Mouse (Mus musculus) lung, postnatal 0 days (tissue): ENCODE data around the gene Dnajc5.

Experiments used
- CTCF ChIP-seq: IDR thresholded peaks from 2 replicates; pipeline ENCODE4 v1.5.1; 2016; ENCODE audit warnings: antibody characterized with exemption, mild to moderate bottlenecking
- EP300 ChIP-seq: IDR thresholded peaks from 2 replicates; pipeline ENCODE4 v1.6.1; 2016; ENCODE audit warnings: antibody characterized with exemption, mild to moderate bottlenecking, control low read depth

GRCm38 (mm10) chr2:181519201-181519600 is 1.1 kb upstream of the Dnajc5 start:
- TF ChIP-seq CTCF (no peak), EP300 (no peak)
